Mouse (Mus musculus) ES-E14 (cell line): ENCODE results near the gene Hnrnpd.

Experiments
- MAFK ChIP-seq: IDR thresholded peaks from 2 replicates; pipeline ENCODE4 v1.6.1; 2014; ENCODE audit warnings: mild to moderate bottlenecking, low read depth, low read length, inconsistent platforms; ENCODE audit not compliant: insufficient read depth
- ZC3H11A ChIP-seq: IDR thresholded peaks from 2 replicates; pipeline ENCODE4 v1.6.1; 2012; ENCODE audit warnings: low read depth, mild to moderate bottlenecking, inconsistent platforms, low read length, borderline replicate concordance
- ZNF384 ChIP-seq: IDR thresholded peaks from 2 replicates; pipeline ENCODE4 v1.6.1; 2012; ENCODE audit warnings: low read depth, low read length, inconsistent platforms

DNA sequence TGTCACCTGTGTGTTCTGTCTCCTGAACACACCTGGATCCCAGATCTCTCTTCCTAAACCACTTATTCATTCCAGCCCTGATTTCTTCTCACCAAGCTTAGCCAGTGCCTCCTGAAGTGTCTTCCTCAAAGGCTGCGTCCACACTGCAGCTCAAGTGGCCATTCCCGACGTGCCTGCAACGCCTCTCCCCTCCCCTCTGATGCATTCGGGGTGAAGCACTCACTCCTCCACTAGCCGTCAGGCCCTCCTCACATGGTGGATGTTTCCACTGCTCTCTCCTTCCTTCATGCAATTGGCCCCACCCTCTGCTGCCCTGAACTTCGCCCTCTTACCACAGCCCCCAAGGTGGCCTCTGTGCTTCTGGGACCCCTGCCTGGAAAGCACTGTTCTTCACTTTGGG, 63.2 kb downstream of the Hnrnpd start:
- TF ChIP-seq MAFK = no peak
- TF ChIP-seq ZC3H11A = no peak
- no peak for TF ChIP-seq ZNF384
